13 mouse cellular contexts compared by ENCODE assay signal in genomic region chr12:40814659-40815363, GRCm38 (mm10).
DNase-seq lines count a peak whose midpoint lies in the region; ATAC-seq and TF ChIP-seq lines count a peak whose summit lies in the region.
"Had no signal": no experiment of that assay in that cellular context is flagged by ENCODE, and none has a peak within 500 bp of the region (broad histone marks: within the 10 kb centered on the region; RNA-seq: fewer than 3 reads in every experiment).

No protein-coding gene starts in this region.

- in situ Hi-C loops in CH12.LX (cut with MboI; ENCODE audit: low pct_ligation_motif_present, low pct_unique_long_range_greater_than_20kb, low sequenced_read_pairs), result loop anchor here (25.0 kb wide), 2 partner anchors 553 to 728 kb away; no protein-coding TSS in a partner anchor
- in situ Hi-C loops in Patski (cut with MboI; ENCODE audit: low pct_unique_long_range_greater_than_20kb), result loop anchor here (5.0 kb wide), 1 partner anchor 558 kb away; no protein-coding TSS in a partner anchor

- POLR2A ChIA-PET in Patski (lab: Charles Lee), result no interaction called here

- CTCF ChIA-PET in Patski (lab: Charles Lee), result no interaction called here

- peak; percentile 73 for TF ChIP-seq RAD21 in CH12.LX (IDR thresholded peaks at IDR 0.05; ENCODE audit: low read depth, low read length)

- H3K4me1 ChIP-seq in liver, postnatal 0 days (ENCODE audit: insufficient read depth), result no peaks in the 10 kb centered on the region
- H3K4me1 ChIP-seq in CH12.LX (ENCODE audit: control insufficient read depth in 1 of 2, insufficient read depth in 2 of 2), result no peaks in the 10 kb centered on the region
- H3K4me1 ChIP-seq: embryonic facial prominence, embryonic 15.5 days; hindbrain, embryonic 12.5 days; liver, embryonic 15.5 days had no signal

- no peak overlapping the region for H3K4me2 ChIP-seq in liver, postnatal 0 days (ENCODE audit: low read depth, low read length)
- H3K4me2 ChIP-seq in CH12.LX (ENCODE audit: insufficient read depth, low read depth, poor library complexity, severe bottlenecking), result no peak overlapping the region
- H3K4me2 ChIP-seq: embryonic facial prominence, embryonic 15.5 days; heart, embryonic 11.5 days; hindbrain, embryonic 12.5 days; liver, embryonic 15.5 days had no signal

- no peaks in the 10 kb centered on the region for H3K79me2 ChIP-seq in CH12.LX (replicated peaks; ENCODE audit: control insufficient read depth, extremely low read depth, insufficient read depth, poor library complexity, severe bottlenecking)

- no peaks in the 10 kb centered on the region for H3K9me3 ChIP-seq in liver, postnatal 0 days (ENCODE audit: low read length)
- no peaks in the 10 kb centered on the region for H3K9me3 ChIP-seq in CH12.LX (replicated peaks; ENCODE audit: low read length)
- H3K9me3 ChIP-seq: embryonic facial prominence, embryonic 15.5 days; hindbrain, embryonic 12.5 days; liver, embryonic 15.5 days had no signal

- H3K9ac ChIP-seq in liver, postnatal 0 days (replicated peaks), result no peak overlapping the region
- H3K9ac ChIP-seq in CH12.LX (ENCODE audit: insufficient read depth, low read depth), result no peak overlapping the region
- H3K9ac ChIP-seq: embryonic facial prominence, embryonic 15.5 days; hindbrain, embryonic 12.5 days; liver, embryonic 15.5 days had no signal

- H3K27me3 ChIP-seq in liver, postnatal 0 days (ENCODE audit: insufficient read depth, low read length), result no peaks in the 10 kb centered on the region
- no peaks in the 10 kb centered on the region for H3K27me3 ChIP-seq in CH12.LX (replicated peaks)
- H3K27me3 ChIP-seq in Patski, result no peaks in the 10 kb centered on the region
- H3K27me3 ChIP-seq: embryonic facial prominence, embryonic 15.5 days; hindbrain, embryonic 12.5 days; liver, embryonic 15.5 days had no signal

- H3K36me3 ChIP-seq in liver, postnatal 0 days (replicated peaks; ENCODE audit: insufficient read depth, low read length), result no peaks in the 10 kb centered on the region; the same call in 1 of the 2 replicates
- no peaks in the 10 kb centered on the region for H3K36me3 ChIP-seq in CH12.LX (replicated peaks in 1 of 2; ENCODE audit: control insufficient read depth in 1 of 2, insufficient read depth in 1 of 2, low read length in 1 of 2)
- H3K36me3 ChIP-seq: embryonic facial prominence, embryonic 15.5 days; liver, embryonic 15.5 days had no signal

- no peak overlapping the region for H3K4me3 ChIP-seq in liver, postnatal 0 days (ENCODE audit: low read depth, low read length)
- H3K4me3 ChIP-seq in CH12.LX (replicated peaks in 1 of 3; ENCODE audit: low read depth in 2 of 3, low read length in 2 of 3, poor library complexity in 1 of 3), result no peak overlapping the region
- H3K4me3 ChIP-seq: embryonic facial prominence, embryonic 15.5 days; hindbrain, embryonic 12.5 days; liver, embryonic 15.5 days had no signal

- no peak overlapping the region for H3K27ac ChIP-seq in liver, postnatal 0 days (ENCODE audit: low read depth)
- no peak overlapping the region for H3K27ac ChIP-seq in CH12.LX (ENCODE audit: insufficient read depth, low read depth)
- H3K27ac ChIP-seq: embryonic facial prominence, embryonic 15.5 days; hindbrain, embryonic 12.5 days; liver, embryonic 15.5 days had no signal

- dilution Hi-C loops in CH12.LX (cut with MboI; ENCODE audit: extremely low pct_ligation_motif_present, extremely low pct_unique_long_range_greater_than_20kb, low sequenced_read_pairs), result no loop called here

- no peak for TF ChIP-seq POLR2A in CH12.LX (IDR thresholded peaks at IDR 0.05; ENCODE audit: low read depth, low read length)

- ATAC-seq in liver, postnatal 0 days, result no peak
- ATAC-seq in Patski, result no peak

- DNase-seq in heart, adult 11 months, result peak; percentile 33
- DNase-seq in heart, adult 8-10 months (ENCODE audit: low spot score), result no peak
- no peak for DNase-seq in liver, postnatal 0 days
- DNase-seq in liver (no peak), CH12.LX (ENCODE audit: extremely low read depth) (peak; percentile 6), Patski (ENCODE audit: low read depth, low spot score) (no peak)
- DNase-seq in urinary bladder, postnatal 4 days (ENCODE audit: low spot score in 2 of 2), result no peak
- no peak for DNase-seq in c-Kit-positive CD71-positive TER-119-positive erythroid progenitor cells, embryonic 14.5 days (ENCODE audit: low spot score)
- DNase-seq: kidney, adult 8-10 months had no signal

- TF ChIP-seq CTCF in liver, postnatal 0 days (IDR thresholded peaks at IDR 0.05; ENCODE audit: low read depth), result peak; percentile 52
- TF ChIP-seq CTCF in CH12.LX (conservative IDR thresholded peaks at IDR 0.05 in 1 of 2, IDR thresholded peaks at IDR 0.05 in 1 of 2; ENCODE audit: low read depth in 2 of 2, low read length in 2 of 2) (peak in 1 of 2 experiments; percentile 64; a peak in 2 of 4 replicates), Patski (IDR thresholded peaks at IDR 0.05) (peak; percentile 36)

- TF ChIP-seq EP300 in liver, postnatal 0 days (IDR thresholded peaks at IDR 0.05; ENCODE audit: low read depth), result no peak
- TF ChIP-seq EP300 in CH12.LX (IDR thresholded peaks at IDR 0.05; ENCODE audit: low read length), result no peak

TF ChIP-seq in CH12.LX, 34 proteins besides CTCF, POLR2A, EP300 and RAD21:
- TF ChIP-seq ZNF384 (IDR thresholded peaks at IDR 0.05; ENCODE audit: low read depth, low read length) (0 out of 2 replicates have a peak, but pooled peaks have one; percentile 40), SMC3 (IDR thresholded peaks at IDR 0.05; ENCODE audit: low read depth, low read length) (peak; percentile 45), JUND (conservative IDR thresholded peaks at IDR 0.05; ENCODE audit: low read depth, low read length) (no peak)
TF ChIP-seq in CH12.LX: peak in this region for 2.

Comparison
In these comparisons a context has a peak if more than half of its experiments do, and no peak if none do; other contexts are left out.
1. DNase-seq: peak in heart, adult 11 months (single experiment) and CH12.LX (single experiment); none in heart, adult 8-10 months (single experiment), liver, postnatal 0 days (single experiment), liver (single experiment), Patski (single experiment), urinary bladder, postnatal 4 days (0 of 2) and c-Kit-positive CD71-positive TER-119-positive erythroid progenitor cells, embryonic 14.5 days (single experiment).